Mouse (Mus musculus) liver, embryonic 16.5 days (tissue): ENCODE measurements around the gene Ppp4c. TPM values are rescaled to one million over a fixed set of nuclear protein-coding genes. Genes with fewer than 3 reads are reported as not detected.

Experiments
- ATAC-seq: fragments of 200-750 bp; cut with Nextera tagmentation; 2 replicates; pipeline ENCODE4 v1.8.0; 2017; ENCODE audit warnings: low read depth, mild to moderate bottlenecking, moderate number of reproducible peaks, moderate library complexity
- H3K27ac ChIP-seq: fragments of 300-500 bp; sonication (generic); 2 replicates; pipeline ENCODE4 v1.5.1; 2014; ENCODE audit warnings: mild to moderate bottlenecking, low read length
- H3K27me3 ChIP-seq: fragments of 300-500 bp; sonication (generic); 2 replicates; pipeline ENCODE4 v1.6.1; 2014; ENCODE audit warnings: low read depth, low read length, mixed read lengths; ENCODE audit not compliant: control insufficient read depth, insufficient read depth
- H3K36me3 ChIP-seq: fragments of 300-500 bp; sonication (generic); 2 replicates; pipeline ENCODE4 v1.6.1; 2014; ENCODE audit warnings: mild to moderate bottlenecking; ENCODE audit not compliant: control insufficient read depth, insufficient read depth
- H3K4me1 ChIP-seq: fragments of 300-500 bp; sonication (generic); 2 replicates; pipeline ENCODE4 v1.6.1; 2014; ENCODE audit warnings: low read depth, low read length, mixed read lengths; ENCODE audit not compliant: control insufficient read depth
- H3K4me2 ChIP-seq: fragments of 300-500 bp; sonication (generic); 2 replicates; pipeline ENCODE4 v1.6.1; 2014; ENCODE audit warnings: low read depth, low read length, mixed read lengths
- H3K4me3 ChIP-seq: fragments of 300-500 bp; sonication (generic); 2 replicates; pipeline ENCODE4 v1.5.1; 2014; ENCODE audit warnings: low read depth, mild to moderate bottlenecking, low read length
- H3K9ac ChIP-seq: fragments of 300-500 bp; sonication (generic); 2 replicates; pipeline ENCODE4 v1.6.1; 2014; ENCODE audit warnings: low read depth, low read length
- H3K9me3 ChIP-seq: fragments of 300-500 bp; sonication (generic); replicated peaks from 2 replicates; pipeline ENCODE4 v1.6.1; 2016; ENCODE audit warnings: low read length; ENCODE audit not compliant: control insufficient read depth
- WGBS: fragments of 180-500 bp; shearing (Covaris S2); extraction: QIAGEN DNeasy Blood & Tissue Kit; methylation state at CpG from one replicate; pipeline ENCODE4 v1.1.7; 2014; ENCODE audit not compliant: insufficient replicate concordance; 5-methylcytosine and 5-hydroxymethylcytosine counted together
- polyA plus RNA-seq: library from polyadenylated mRNA; unstranded; fragments of >200 nt; fragmentation: Nextera tagmentation; extraction: Ambion mirVana; gene quantifications from 2 replicates; pipeline ENCODE4 v1.2.1, GENCODE M21; 2015

The Ppp4c gene
- polyA plus RNA-seq, 1 experiment from 2014 or later: 82.2 TPM

- Histone ChIP-seq H3K27me3 (no peaks in the 10 kb centered on the region), H3K4me2 (no peak overlapping the region), H3K4me1 (no peaks in the 10 kb centered on the region), H3K9me3 (no peaks in the 10 kb centered on the region), H3K4me3 (no peak overlapping the region), H3K27ac (no peak overlapping the region), H3K9ac (no peak overlapping the region), H3K36me3 (no peaks in the 10 kb centered on the region)
- no peak for ATAC-seq
- WGBS: 73% methylated on average over 17 of the region's 17 CpGs
Observed at GRCm38 (mm10) chr7:126739551-126739950, 52.7 kb downstream of the Ppp4c start.

DNA sequence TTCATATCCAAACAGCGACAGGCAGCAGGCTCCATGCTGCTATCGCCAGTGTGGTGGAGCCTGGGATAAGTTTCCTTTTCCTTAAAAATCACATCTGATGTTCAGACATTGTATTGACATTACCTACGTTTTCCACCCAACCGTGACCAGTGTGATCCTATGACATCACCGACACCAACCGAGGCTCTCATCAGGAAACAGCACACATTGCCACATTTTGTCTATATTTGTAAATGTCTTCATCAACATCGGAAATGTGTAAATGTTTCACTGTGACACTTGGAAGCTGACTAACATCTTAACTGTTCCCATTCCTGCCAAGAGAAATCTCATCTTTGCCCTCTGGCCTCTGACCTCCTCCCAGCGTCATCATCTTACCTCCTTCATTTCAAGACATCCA lies 56.2 kb downstream of the Ppp4c start:
- Histone ChIP-seq H3K4me3 (no peak overlapping the region), H3K36me3 (no peaks in the 10 kb centered on the region), H3K9ac (no peak overlapping the region), H3K27me3 (no peaks in the 10 kb centered on the region), H3K27ac (no peak overlapping the region), H3K9me3 (no peaks in the 10 kb centered on the region), H3K4me1 (no peaks in the 10 kb centered on the region), H3K4me2 (no peak overlapping the region)
- 67% methylated on average over 8 of the region's 8 CpGs for WGBS
- ATAC-seq: no peak

Other genes with a start within 250 kb of the Ppp4c start
- gene Eif3c, start 226.1 kb downstream of the Ppp4c start, polyA plus RNA-seq: 87.8 and 93.1 TPM in 2 replicates
- 2.3 and 2.4 TPM in 2 replicates for gene Apobr, start 207.6 kb downstream of the Ppp4c start, polyA plus RNA-seq
- 11.7 and 11.9 TPM in 2 replicates for gene Cln3, start 206.7 kb downstream of the Ppp4c start, polyA plus RNA-seq
- 0.09 and 0.27 TPM in 2 replicates for gene Il27, start 197.6 kb downstream of the Ppp4c start, polyA plus RNA-seq
- gene Nupr1, start 161.6 kb downstream of the Ppp4c start, polyA plus RNA-seq: 4.2 and 5.8 TPM in 2 replicates
- 20.8 and 28.6 TPM in 2 replicates for gene Sgf29, start 143.2 kb downstream of the Ppp4c start, polyA plus RNA-seq
- gene Sult1a1, start 116.1 kb downstream of the Ppp4c start, polyA plus RNA-seq: 69.5 and 88.7 TPM in 2 replicates
- gene Bola2, start 97.1 kb downstream of the Ppp4c start, polyA plus RNA-seq: 72.6 and 78.4 TPM in 2 replicates
- gene Slx1b, start 96.7 kb downstream of the Ppp4c start, polyA plus RNA-seq: 2.4 and 2.8 TPM in 2 replicates
- gene Coro1a, start 84.7 kb downstream of the Ppp4c start, polyA plus RNA-seq: 98.9 and 105 TPM in 2 replicates
- 19.6 and 22.3 TPM in 2 replicates for gene Mapk3, start 32.9 kb downstream of the Ppp4c start, polyA plus RNA-seq
- 0.36 and 0.55 TPM in 2 replicates for gene Gdpd3, start 26.2 kb downstream of the Ppp4c start, polyA plus RNA-seq
- gene Ypel3, start 15.5 kb downstream of the Ppp4c start, polyA plus RNA-seq: 102 and 119 TPM in 2 replicates
- 0.90 and 1.3 TPM in 2 replicates for gene Tbx6, start 11.0 kb downstream of the Ppp4c start, polyA plus RNA-seq
- gene Fam57b, start 5.2 kb upstream of the Ppp4c start, polyA plus RNA-seq: not detected in 2 replicates
- not detected in 2 replicates for gene 4930451I11Rik, start 39.1 kb upstream of the Ppp4c start, polyA plus RNA-seq
- gene Doc2a, start 54.9 kb upstream of the Ppp4c start, polyA plus RNA-seq: not detected in 2 replicates
- gene Hirip3, start 69.5 kb upstream of the Ppp4c start, polyA plus RNA-seq: 10.0 and 10.8 TPM in 2 replicates
- 25.7 and 26.6 TPM in 2 replicates for gene Ino80e, start 69.9 kb upstream of the Ppp4c start, polyA plus RNA-seq
- gene Taok2, start 92.2 kb upstream of the Ppp4c start, polyA plus RNA-seq: 11.7 and 13.2 TPM in 2 replicates
- 18.7 and 20.0 TPM in 2 replicates for gene Tmem219, start 130.4 kb upstream of the Ppp4c start, polyA plus RNA-seq
- gene Kctd13, start 136.4 kb upstream of the Ppp4c start, polyA plus RNA-seq: 3.2 and 3.8 TPM in 2 replicates
- not detected in 2 replicates for gene Asphd1, start 157.1 kb upstream of the Ppp4c start, polyA plus RNA-seq
- 0.15 and 0.19 TPM in 2 replicates for gene Sez6l2, start 158.1 kb upstream of the Ppp4c start, polyA plus RNA-seq
- 39.5 and 42.6 TPM in 2 replicates for gene Cdipt, start 183.4 kb upstream of the Ppp4c start, polyA plus RNA-seq
- gene Cdiptos, start 183.6 kb upstream of the Ppp4c start, polyA plus RNA-seq: 0.30 and 0.74 TPM in 2 replicates
- 7.7 and 8.9 TPM in 2 replicates for gene Mvp, start 222.1 kb upstream of the Ppp4c start, polyA plus RNA-seq
- not detected in 2 replicates for gene Pagr1b, start 224.0 kb upstream of the Ppp4c start, polyA plus RNA-seq
- 17.2 and 24.3 TPM in 2 replicates for gene Pagr1a, start 224.9 kb upstream of the Ppp4c start, polyA plus RNA-seq
- 10.7 and 17.7 TPM in 2 replicates for gene Gm42742, start 228.6 kb upstream of the Ppp4c start, polyA plus RNA-seq
- gene Prrt2, start 228.7 kb upstream of the Ppp4c start, polyA plus RNA-seq: 0.24 and 0.67 TPM in 2 replicates
- 19.5 and 20.9 TPM in 2 replicates for gene Maz, start 234.5 kb upstream of the Ppp4c start, polyA plus RNA-seq
- gene Kif22, start 250.0 kb upstream of the Ppp4c start, polyA plus RNA-seq: 102 and 103 TPM in 2 replicates